Mouse (Mus musculus): ENCODE data around the gene Iqcn. TPM values are rescaled to one million over a fixed set of nuclear protein-coding genes. Genes with fewer than 3 reads are reported as not detected.

The Iqcn gene
- polyA plus RNA-seq, 1 experiment: 0.01 TPM

DNA sequence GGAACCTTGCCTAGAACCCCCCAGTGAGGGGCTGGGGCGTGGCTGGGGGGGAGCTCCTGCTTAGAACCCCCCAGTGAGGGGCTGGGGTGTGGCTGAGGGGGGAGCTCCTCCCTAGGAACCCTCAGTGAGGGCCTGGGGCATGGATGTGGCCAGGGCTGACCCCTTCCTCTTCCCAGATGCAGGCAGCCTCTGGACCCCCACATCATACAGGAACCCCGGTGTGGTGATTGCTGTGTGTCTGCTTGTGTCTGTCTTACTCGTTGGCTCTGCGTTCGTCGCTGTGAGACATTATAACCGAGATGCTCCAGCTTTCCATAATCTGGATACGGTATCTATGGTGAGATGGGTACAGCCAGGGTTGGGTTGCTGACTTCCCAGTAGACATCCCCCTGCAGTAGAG, 18.3 kb downstream of the Iqcn start:
- H3K36me3 ChIP-seq (ENCODE audit: control insufficient read depth, insufficient read depth): no peaks in the 10 kb centered on the region
- no peaks in the 10 kb centered on the region for H3K27me3 ChIP-seq (ENCODE audit: control insufficient read depth, insufficient read depth, insufficient read length)
- H3K4me3 ChIP-seq (ENCODE audit: insufficient read depth, poor library complexity, severe bottlenecking): no peak overlapping the region
- TF ChIP-seq MYOD1 (IDR thresholded peaks at IDR 0.05; ENCODE audit: control insufficient read depth, insufficient read length, low read depth): no peak
- TF ChIP-seq CEBPB (IDR thresholded peaks at IDR 0.05; ENCODE audit: low read depth): no peak
- no peak for TF ChIP-seq CTCF (IDR thresholded peaks at IDR 0.05; ENCODE audit: control insufficient read depth, insufficient read depth, insufficient read length)
- no peak for TF ChIP-seq USF1 (IDR thresholded peaks at IDR 0.05; ENCODE audit: low read depth)
- no peak for TF ChIP-seq MYOG (IDR thresholded peaks at IDR 0.05; ENCODE audit: control insufficient read depth, extremely low read depth, insufficient read length)
- TF ChIP-seq FOSL1 (IDR thresholded peaks at IDR 0.05; ENCODE audit: insufficient read depth, low read length, poor library complexity, severe bottlenecking): no peak
- TF ChIP-seq MAX (IDR thresholded peaks at IDR 0.05): no peak
- H3K79me3 ChIP-seq (ENCODE audit: low read depth): no peaks in the 10 kb centered on the region
- no peak overlapping the region for H3ac ChIP-seq (ENCODE audit: control insufficient read depth, insufficient read length, low read depth)
- no peaks in the 10 kb centered on the region for H3K79me2 ChIP-seq (ENCODE audit: control insufficient read depth, insufficient read depth)

DNA sequence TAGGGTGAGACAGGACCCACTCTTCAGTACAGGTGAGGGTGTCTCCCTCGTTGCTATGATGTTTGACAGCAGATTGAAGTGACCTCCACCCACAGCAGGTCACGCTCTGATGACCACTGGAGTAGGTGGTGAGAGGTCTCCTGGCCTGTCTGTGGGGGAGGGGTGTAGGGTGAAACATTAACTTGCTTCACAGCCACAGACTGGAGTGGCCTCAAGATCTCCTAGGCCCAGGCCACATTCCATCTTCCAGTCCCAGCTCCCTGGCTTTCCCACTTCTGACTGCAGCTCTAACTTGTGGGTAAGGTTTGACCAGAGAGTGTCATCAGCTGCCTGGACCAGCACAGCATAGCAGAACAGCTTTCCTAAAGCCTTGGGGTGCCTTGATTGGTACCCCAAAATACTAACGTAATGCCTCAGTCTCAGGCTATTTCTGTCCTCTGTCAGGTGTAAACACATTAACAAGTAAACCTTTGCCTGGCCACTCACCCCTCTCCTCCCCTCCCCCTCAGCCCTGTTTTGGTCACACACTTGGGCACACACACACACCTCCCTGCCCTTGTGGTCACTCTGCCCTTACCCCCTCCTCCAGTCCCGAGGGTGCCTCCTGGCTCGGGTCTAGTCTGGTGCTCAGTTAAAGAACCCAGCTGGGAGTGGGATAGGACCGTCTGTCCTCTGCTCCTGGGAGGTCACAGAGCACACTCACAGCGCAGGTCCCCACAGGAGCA, 20.4 kb downstream of the Iqcn start, which contains the start of gene Pde4c:
Pde4c (plus strand) TSS at position 235 of the 725 bp plus-strand sequence.
- TF ChIP-seq MYOD1 (IDR thresholded peaks at IDR 0.05; ENCODE audit: control insufficient read depth, insufficient read length, low read depth) (no peak), MAX (IDR thresholded peaks at IDR 0.05) (no peak), MYOG (IDR thresholded peaks at IDR 0.05; ENCODE audit: control insufficient read depth, extremely low read depth, insufficient read length) (no peak), CTCF (IDR thresholded peaks at IDR 0.05; ENCODE audit: control insufficient read depth, insufficient read depth, insufficient read length) (no peak), FOSL1 (IDR thresholded peaks at IDR 0.05; ENCODE audit: insufficient read depth, low read length, poor library complexity, severe bottlenecking) (no peak), USF1 (IDR thresholded peaks at IDR 0.05; ENCODE audit: low read depth) (no peak), CEBPB (IDR thresholded peaks at IDR 0.05; ENCODE audit: low read depth) (no peak)
- no peaks in the 10 kb centered on the region for H3K36me3 ChIP-seq (ENCODE audit: control insufficient read depth, insufficient read depth)
- no peaks in the 10 kb centered on the region for H3K27me3 ChIP-seq (ENCODE audit: control insufficient read depth, insufficient read depth, insufficient read length)
- H3K79me2 ChIP-seq (ENCODE audit: control insufficient read depth, insufficient read depth): no peaks in the 10 kb centered on the region
- no peak within 1 kb of the TSS for H3ac ChIP-seq (ENCODE audit: control insufficient read depth, insufficient read length, low read depth)
- H3K79me3 ChIP-seq (ENCODE audit: low read depth): no peaks in the 10 kb centered on the region
- H3K4me3 ChIP-seq (ENCODE audit: insufficient read depth, poor library complexity, severe bottlenecking): no peak within 1 kb of the TSS

DNA sequence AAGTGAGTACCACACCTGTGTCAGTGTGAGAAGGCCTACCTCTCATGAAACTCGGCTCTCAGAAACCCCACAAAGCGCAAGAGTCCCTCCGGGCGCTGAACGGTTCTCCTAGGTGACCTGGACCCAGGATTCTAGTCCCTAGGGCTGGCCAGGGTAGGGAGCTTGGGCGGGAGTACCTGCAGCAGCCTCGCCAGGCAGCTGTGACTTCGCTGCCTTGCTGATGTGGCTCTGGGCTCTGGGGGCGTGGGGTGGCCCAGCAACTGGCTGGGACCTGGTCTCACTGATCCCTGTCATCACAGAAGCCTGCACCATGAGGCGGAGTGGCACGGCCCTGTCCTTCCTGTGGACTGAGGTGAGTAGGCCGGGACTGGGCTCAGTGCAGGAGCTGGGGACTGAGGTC, 21.0 kb downstream of the Iqcn start:
- Histone ChIP-seq H3K36me3 (ENCODE audit: control insufficient read depth, insufficient read depth) (no peaks in the 10 kb centered on the region), H3ac (ENCODE audit: control insufficient read depth, insufficient read length, low read depth) (no peak overlapping the region), H3K4me3 (ENCODE audit: insufficient read depth, poor library complexity, severe bottlenecking) (no peak overlapping the region), H3K79me3 (ENCODE audit: low read depth) (no peaks in the 10 kb centered on the region), H3K79me2 (ENCODE audit: control insufficient read depth, insufficient read depth) (no peaks in the 10 kb centered on the region), H3K27me3 (ENCODE audit: control insufficient read depth, insufficient read depth, insufficient read length) (no peaks in the 10 kb centered on the region)
- TF ChIP-seq MAX (IDR thresholded peaks at IDR 0.05) (no peak), USF1 (IDR thresholded peaks at IDR 0.05; ENCODE audit: low read depth) (no peak), CEBPB (IDR thresholded peaks at IDR 0.05; ENCODE audit: low read depth) (no peak), MYOD1 (IDR thresholded peaks at IDR 0.05; ENCODE audit: control insufficient read depth, insufficient read length, low read depth) (no peak), MYOG (IDR thresholded peaks at IDR 0.05; ENCODE audit: control insufficient read depth, extremely low read depth, insufficient read length) (no peak), CTCF (IDR thresholded peaks at IDR 0.05; ENCODE audit: control insufficient read depth, insufficient read depth, insufficient read length) (no peak), FOSL1 (IDR thresholded peaks at IDR 0.05; ENCODE audit: insufficient read depth, low read length, poor library complexity, severe bottlenecking) (no peak)

DNA sequence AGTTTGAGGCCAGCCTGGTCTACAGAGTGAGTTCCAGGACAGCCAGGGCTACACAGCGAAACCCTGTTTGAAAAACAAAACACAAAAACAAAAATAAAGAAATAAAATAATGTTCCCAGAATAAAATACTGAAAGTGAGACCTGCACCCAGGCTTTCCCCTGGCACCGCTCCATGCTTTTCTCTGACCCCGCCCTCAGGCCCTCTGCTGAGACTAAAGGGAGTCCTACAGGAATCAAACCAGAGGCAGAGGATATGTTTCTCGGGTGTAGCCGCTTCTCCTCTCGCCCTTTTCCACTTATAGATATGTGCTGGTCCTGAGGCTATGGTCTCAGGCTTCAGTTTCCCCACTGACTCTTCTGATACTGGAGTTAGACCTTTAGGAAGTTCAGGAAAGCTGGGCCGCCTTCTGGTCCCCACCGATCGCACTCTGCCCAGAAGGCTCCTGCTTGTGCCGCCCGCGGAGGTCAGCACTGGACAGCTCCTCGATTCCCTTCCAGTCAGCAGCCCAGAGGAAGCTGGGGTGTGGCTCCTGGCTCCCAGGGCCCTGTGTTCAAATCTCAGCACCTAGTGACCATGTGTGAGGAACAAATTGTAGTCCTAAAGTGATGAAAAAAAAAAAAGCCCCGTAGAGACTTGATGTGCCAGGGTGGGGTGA, 22.7 kb downstream of the Iqcn start:
- no peaks in the 10 kb centered on the region for H3K79me2 ChIP-seq (ENCODE audit: control insufficient read depth, insufficient read depth)
- H3K79me3 ChIP-seq (ENCODE audit: low read depth): no peaks in the 10 kb centered on the region
- no peak overlapping the region for H3ac ChIP-seq (ENCODE audit: control insufficient read depth, insufficient read length, low read depth)
- no peak overlapping the region for H3K4me3 ChIP-seq (ENCODE audit: insufficient read depth, poor library complexity, severe bottlenecking)
- H3K27me3 ChIP-seq (ENCODE audit: control insufficient read depth, insufficient read depth, insufficient read length): peaks cover 6% of the 10 kb centered on the region
- H3K36me3 ChIP-seq (ENCODE audit: control insufficient read depth, insufficient read depth): no peaks in the 10 kb centered on the region
- TF ChIP-seq FOSL1 (IDR thresholded peaks at IDR 0.05; ENCODE audit: insufficient read depth, low read length, poor library complexity, severe bottlenecking) (no peak), MYOG (IDR thresholded peaks at IDR 0.05; ENCODE audit: control insufficient read depth, extremely low read depth, insufficient read length) (no peak), USF1 (IDR thresholded peaks at IDR 0.05; ENCODE audit: low read depth) (no peak), CTCF (IDR thresholded peaks at IDR 0.05; ENCODE audit: control insufficient read depth, insufficient read depth, insufficient read length) (no peak), MAX (IDR thresholded peaks at IDR 0.05) (no peak), MYOD1 (IDR thresholded peaks at IDR 0.05; ENCODE audit: control insufficient read depth, insufficient read length, low read depth) (no peak), CEBPB (IDR thresholded peaks at IDR 0.05; ENCODE audit: low read depth) (no peak)

DNA sequence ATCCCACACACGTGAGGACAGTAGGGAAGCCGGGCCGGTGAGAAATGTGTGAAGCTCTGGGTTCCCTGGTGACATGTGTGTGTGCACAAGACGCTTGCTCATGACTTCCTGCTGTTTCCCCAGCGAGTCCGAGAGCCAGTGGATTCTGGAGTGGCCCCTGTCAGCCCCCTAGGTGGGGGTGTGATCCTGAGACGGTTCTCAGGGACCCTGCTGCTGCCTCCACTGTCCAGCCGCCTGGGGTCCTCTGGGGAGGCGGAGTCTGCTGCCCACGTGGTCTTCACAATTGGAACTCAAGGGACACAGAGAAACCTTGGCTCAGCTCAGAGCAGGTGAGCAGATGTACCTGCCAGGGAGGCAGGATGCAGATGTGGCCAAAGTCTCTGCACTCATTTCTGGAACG, 23.5 kb downstream of the Iqcn start:
- Histone ChIP-seq H3K36me3 (ENCODE audit: control insufficient read depth, insufficient read depth) (no peaks in the 10 kb centered on the region), H3K79me3 (ENCODE audit: low read depth) (no peaks in the 10 kb centered on the region), H3K27me3 (ENCODE audit: control insufficient read depth, insufficient read depth, insufficient read length) (peaks cover 6% of the 10 kb centered on the region), H3K4me3 (ENCODE audit: insufficient read depth, poor library complexity, severe bottlenecking) (no peak overlapping the region), H3ac (ENCODE audit: control insufficient read depth, insufficient read length, low read depth) (no peak overlapping the region), H3K79me2 (ENCODE audit: control insufficient read depth, insufficient read depth) (no peaks in the 10 kb centered on the region)
- TF ChIP-seq FOSL1 (IDR thresholded peaks at IDR 0.05; ENCODE audit: insufficient read depth, low read length, poor library complexity, severe bottlenecking) (no peak), USF1 (IDR thresholded peaks at IDR 0.05; ENCODE audit: low read depth) (no peak), MYOG (IDR thresholded peaks at IDR 0.05; ENCODE audit: control insufficient read depth, extremely low read depth, insufficient read length) (no peak), CTCF (IDR thresholded peaks at IDR 0.05; ENCODE audit: control insufficient read depth, insufficient read depth, insufficient read length) (no peak), CEBPB (IDR thresholded peaks at IDR 0.05; ENCODE audit: low read depth) (no peak), MYOD1 (IDR thresholded peaks at IDR 0.05; ENCODE audit: control insufficient read depth, insufficient read length, low read depth) (no peak), MAX (IDR thresholded peaks at IDR 0.05) (no peak)
